Mouse (Mus musculus): ENCODE data around the gene Frem1. TPM values are rescaled to one million over a fixed set of nuclear protein-coding genes. Genes with fewer than 3 reads are reported as not detected.

Frem1 gene
- polyA plus RNA-seq, 1 experiment from 2014 or later: 16.0 TPM

GRCm38 (mm10) chr4:83014538-83014937 is 37.6 kb downstream of the Frem1 start:
- no peak overlapping the region for H3K4me2 ChIP-seq (ENCODE audit: low read depth, low read length)
- H3K27ac ChIP-seq (replicated peaks; ENCODE audit: low read depth, low read length): no peak overlapping the region
- peaks cover 28% of the 10 kb centered on the region for H3K36me3 ChIP-seq (ENCODE audit: control insufficient read depth, insufficient read depth, low read length)
- H3K27me3 ChIP-seq (replicated peaks; ENCODE audit: control insufficient read depth, insufficient read depth, low read length): no peaks in the 10 kb centered on the region
- H3K9me3 ChIP-seq (ENCODE audit: control insufficient read depth, low read length): no peaks in the 10 kb centered on the region
- no peak overlapping the region for H3K9ac ChIP-seq (ENCODE audit: low read depth, low read length)
- ATAC-seq (ENCODE audit: low read depth) (no peak), DNase-seq (ENCODE audit: low spot score) (no peak)
- 67% methylated on average over 2 of the region's 2 CpGs for WGBS
- H3K4me3 ChIP-seq (ENCODE audit: low read depth, low read length): no peak overlapping the region
- H3K4me1 ChIP-seq (ENCODE audit: control insufficient read depth, insufficient read depth, low read length): no peaks in the 10 kb centered on the region

- H3K27ac ChIP-seq (replicated peaks; ENCODE audit: low read depth, low read length): no peak overlapping the region
- H3K4me1 ChIP-seq (ENCODE audit: control insufficient read depth, insufficient read depth, low read length): no peaks in the 10 kb centered on the region
- peaks cover 38% of the 10 kb centered on the region for H3K36me3 ChIP-seq (ENCODE audit: control insufficient read depth, insufficient read depth, low read length)
- no peak for DNase-seq (ENCODE audit: low spot score)
- no peak overlapping the region for H3K9ac ChIP-seq (ENCODE audit: low read depth, low read length)
- no peaks in the 10 kb centered on the region for H3K27me3 ChIP-seq (replicated peaks; ENCODE audit: control insufficient read depth, insufficient read depth, low read length)
- ATAC-seq (ENCODE audit: low read depth): no peak
- H3K4me3 ChIP-seq (ENCODE audit: low read depth, low read length): no peak overlapping the region
- H3K4me2 ChIP-seq (ENCODE audit: low read depth, low read length): no peak overlapping the region
- 88% methylated on average over 5 of the region's 5 CpGs for WGBS
- no peaks in the 10 kb centered on the region for H3K9me3 ChIP-seq (ENCODE audit: control insufficient read depth, low read length)
These were observed 48.1 kb downstream of the Frem1 start for GRCm38 (mm10) chr4:83004086-83004485.

DNA sequence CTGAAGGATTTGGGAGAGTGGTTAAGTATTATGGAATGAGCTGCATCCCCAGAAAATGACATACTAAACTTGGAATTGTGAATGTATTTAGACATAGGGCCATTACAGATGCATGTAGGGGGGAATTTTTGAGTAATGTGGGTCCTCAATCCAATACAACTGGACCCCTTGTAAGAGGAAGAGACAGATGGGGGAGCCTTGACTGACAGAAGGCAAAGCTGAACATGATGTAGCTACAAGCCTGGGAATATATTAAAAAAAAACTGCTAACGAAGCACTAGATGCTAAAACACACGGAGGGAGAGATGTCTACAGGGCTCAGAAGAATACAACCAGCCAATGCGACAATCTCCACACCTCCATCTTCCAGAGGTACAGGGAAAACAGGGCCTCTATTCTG is 60.1 kb downstream of the Frem1 start:
- DNase-seq (ENCODE audit: low spot score) (no peak), ATAC-seq (ENCODE audit: low read depth) (no peak)
- Histone ChIP-seq H3K4me2 (ENCODE audit: low read depth, low read length) (no peak overlapping the region), H3K4me3 (ENCODE audit: low read depth, low read length) (no peak overlapping the region), H3K27ac (replicated peaks; ENCODE audit: low read depth, low read length) (no peak overlapping the region), H3K27me3 (replicated peaks; ENCODE audit: control insufficient read depth, insufficient read depth, low read length) (no peaks in the 10 kb centered on the region), H3K36me3 (ENCODE audit: control insufficient read depth, insufficient read depth, low read length) (peaks cover 20% of the 10 kb centered on the region), H3K9me3 (ENCODE audit: control insufficient read depth, low read length) (no peaks in the 10 kb centered on the region), H3K4me1 (ENCODE audit: control insufficient read depth, insufficient read depth, low read length) (no peaks in the 10 kb centered on the region), H3K9ac (ENCODE audit: low read depth, low read length) (no peak overlapping the region)
- WGBS: 91% methylated on average over 3 of the region's 3 CpGs

DNA sequence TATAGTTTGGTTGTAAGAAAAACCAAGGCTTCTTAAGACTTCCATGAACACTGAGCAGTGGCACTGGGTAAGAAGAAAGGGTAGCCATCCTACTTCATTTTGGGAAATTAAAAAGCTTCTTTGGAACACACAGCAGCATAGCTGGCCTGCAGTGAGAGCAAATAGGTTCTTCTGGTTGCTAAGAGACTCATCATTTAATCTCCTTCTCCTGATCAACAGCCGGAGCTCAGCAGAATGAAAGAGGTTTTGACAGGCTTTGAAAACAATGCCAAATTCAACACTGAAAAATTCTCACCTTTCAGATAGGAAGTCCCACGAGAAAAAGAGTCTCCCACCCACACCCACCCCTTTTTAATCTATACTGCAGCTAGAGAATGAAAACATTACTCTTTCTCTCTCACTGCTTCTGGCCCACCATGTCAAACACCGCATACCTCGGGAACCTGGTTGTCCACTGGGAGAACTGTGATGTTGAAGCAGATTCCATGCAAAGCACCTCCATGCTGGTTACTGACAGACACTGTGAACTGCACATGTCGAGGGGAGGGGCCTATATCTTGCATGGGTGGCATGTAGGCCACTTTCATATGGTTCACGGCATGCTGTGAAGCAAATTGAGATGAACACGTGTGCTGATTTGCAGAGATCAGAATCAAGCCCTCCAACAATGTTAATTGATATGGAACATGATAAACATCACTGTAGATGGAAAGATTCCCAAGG is 61.0 kb downstream of the Frem1 start:
- WGBS: 68% methylated on average over 7 of the region's 7 CpGs
- H3K27ac ChIP-seq (replicated peaks; ENCODE audit: low read depth, low read length): no peak overlapping the region
- no peaks in the 10 kb centered on the region for H3K9me3 ChIP-seq (ENCODE audit: control insufficient read depth, low read length)
- H3K4me2 ChIP-seq (ENCODE audit: low read depth, low read length): no peak overlapping the region
- ATAC-seq (ENCODE audit: low read depth): no peak
- no peak for DNase-seq (ENCODE audit: low spot score)
- H3K36me3 ChIP-seq (ENCODE audit: control insufficient read depth, insufficient read depth, low read length): peaks cover 23% of the 10 kb centered on the region
- H3K4me1 ChIP-seq (ENCODE audit: control insufficient read depth, insufficient read depth, low read length): no peaks in the 10 kb centered on the region
- no peak overlapping the region for H3K4me3 ChIP-seq (ENCODE audit: low read depth, low read length)
- no peaks in the 10 kb centered on the region for H3K27me3 ChIP-seq (replicated peaks; ENCODE audit: control insufficient read depth, insufficient read depth, low read length)
- no peak overlapping the region for H3K9ac ChIP-seq (ENCODE audit: low read depth, low read length)

DNA sequence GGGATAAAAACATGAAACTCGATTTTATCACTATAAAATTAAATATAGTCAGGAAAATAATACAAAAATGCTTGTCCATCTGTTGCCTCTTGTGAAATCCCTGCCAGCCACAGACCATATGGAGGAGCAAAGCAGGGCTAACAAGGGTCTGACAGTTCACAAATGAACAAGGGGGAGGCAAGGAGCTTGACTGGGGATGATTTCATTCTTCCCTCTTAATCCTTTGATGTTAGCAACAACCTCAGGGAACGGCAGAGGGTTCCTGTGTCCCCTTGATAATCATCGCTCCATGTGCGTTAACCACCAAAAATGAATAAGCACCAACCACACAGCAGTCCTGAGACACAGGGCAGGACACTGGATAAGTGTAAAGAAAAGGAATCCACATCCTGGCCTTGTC is 79.8 kb downstream of the Frem1 start:
- H3K9ac ChIP-seq (ENCODE audit: low read depth, low read length): no peak overlapping the region
- peaks cover 30% of the 10 kb centered on the region; the same call in 1 of the 2 replicates for H3K36me3 ChIP-seq (ENCODE audit: control insufficient read depth, insufficient read depth, low read length)
- no peaks in the 10 kb centered on the region for H3K4me1 ChIP-seq (ENCODE audit: control insufficient read depth, insufficient read depth, low read length)
- no peaks in the 10 kb centered on the region for H3K9me3 ChIP-seq (ENCODE audit: control insufficient read depth, low read length)
- H3K27me3 ChIP-seq (replicated peaks; ENCODE audit: control insufficient read depth, insufficient read depth, low read length): no peaks in the 10 kb centered on the region
- no peak overlapping the region for H3K27ac ChIP-seq (replicated peaks; ENCODE audit: low read depth, low read length)
- WGBS: 63% methylated on average over 4 of the region's 4 CpGs
- H3K4me2 ChIP-seq (ENCODE audit: low read depth, low read length): no peak overlapping the region
- no peak for ATAC-seq (ENCODE audit: low read depth)
- DNase-seq (ENCODE audit: low spot score): no peak
- no peak overlapping the region for H3K4me3 ChIP-seq (ENCODE audit: low read depth, low read length)

- no peak overlapping the region for H3K4me2 ChIP-seq (ENCODE audit: low read depth, low read length)
- H3K4me1 ChIP-seq (ENCODE audit: control insufficient read depth, insufficient read depth, low read length): no peaks in the 10 kb centered on the region
- H3K27me3 ChIP-seq (replicated peaks; ENCODE audit: control insufficient read depth, insufficient read depth, low read length): no peaks in the 10 kb centered on the region
- no peak overlapping the region for H3K27ac ChIP-seq (replicated peaks; ENCODE audit: low read depth, low read length)
- no peak overlapping the region for H3K9ac ChIP-seq (ENCODE audit: low read depth, low read length)
- H3K9me3 ChIP-seq (ENCODE audit: control insufficient read depth, low read length): no peaks in the 10 kb centered on the region
- no peak for DNase-seq (ENCODE audit: low spot score)
- no peak for ATAC-seq (ENCODE audit: low read depth)
- no peak overlapping the region for H3K4me3 ChIP-seq (ENCODE audit: low read depth, low read length)
- WGBS: 89% methylated on average over 12 of the region's 12 CpGs
- peaks cover 33% of the 10 kb centered on the region; the same call in 1 of the 2 replicates for H3K36me3 ChIP-seq (ENCODE audit: control insufficient read depth, insufficient read depth, low read length)
These were observed 81.1 kb downstream of the Frem1 start for GRCm38 (mm10) chr4:82970901-82971648.

DNA sequence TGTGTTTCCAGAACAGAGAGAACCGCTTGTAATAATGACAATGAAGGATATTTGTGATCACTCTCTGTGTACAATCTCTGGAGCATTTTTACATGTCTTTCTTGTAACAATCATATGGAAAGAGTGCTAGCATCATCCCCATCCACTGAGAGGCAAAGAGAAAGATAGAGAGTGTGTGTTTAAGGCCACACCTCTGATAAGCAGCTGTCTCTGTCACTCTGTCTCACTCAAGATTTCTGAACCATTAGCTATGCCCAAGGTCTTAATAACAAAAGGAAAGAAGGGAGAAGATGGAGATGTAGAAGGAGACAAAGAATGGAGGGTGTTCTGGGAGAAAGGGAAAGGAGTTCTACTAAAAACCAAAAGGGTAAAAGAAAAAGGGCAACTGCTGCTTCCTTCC is 91.1 kb downstream of the Frem1 start:
- no peak overlapping the region for H3K4me2 ChIP-seq (ENCODE audit: low read depth, low read length)
- 88% methylated on average over 1 of the region's 1 CpGs for WGBS
- H3K9ac ChIP-seq (ENCODE audit: low read depth, low read length): no peak overlapping the region
- no peaks in the 10 kb centered on the region for H3K27me3 ChIP-seq (replicated peaks; ENCODE audit: control insufficient read depth, insufficient read depth, low read length)
- H3K27ac ChIP-seq (replicated peaks; ENCODE audit: low read depth, low read length): no peak overlapping the region
- DNase-seq (ENCODE audit: low spot score) (no peak), ATAC-seq (ENCODE audit: low read depth) (no peak)
- no peaks in the 10 kb centered on the region for H3K4me1 ChIP-seq (ENCODE audit: control insufficient read depth, insufficient read depth, low read length)
- no peak overlapping the region for H3K4me3 ChIP-seq (ENCODE audit: low read depth, low read length)
- no peaks in the 10 kb centered on the region for H3K9me3 ChIP-seq (ENCODE audit: control insufficient read depth, low read length)
- H3K36me3 ChIP-seq (ENCODE audit: control insufficient read depth, insufficient read depth, low read length): peaks cover 25% of the 10 kb centered on the region

DNA sequence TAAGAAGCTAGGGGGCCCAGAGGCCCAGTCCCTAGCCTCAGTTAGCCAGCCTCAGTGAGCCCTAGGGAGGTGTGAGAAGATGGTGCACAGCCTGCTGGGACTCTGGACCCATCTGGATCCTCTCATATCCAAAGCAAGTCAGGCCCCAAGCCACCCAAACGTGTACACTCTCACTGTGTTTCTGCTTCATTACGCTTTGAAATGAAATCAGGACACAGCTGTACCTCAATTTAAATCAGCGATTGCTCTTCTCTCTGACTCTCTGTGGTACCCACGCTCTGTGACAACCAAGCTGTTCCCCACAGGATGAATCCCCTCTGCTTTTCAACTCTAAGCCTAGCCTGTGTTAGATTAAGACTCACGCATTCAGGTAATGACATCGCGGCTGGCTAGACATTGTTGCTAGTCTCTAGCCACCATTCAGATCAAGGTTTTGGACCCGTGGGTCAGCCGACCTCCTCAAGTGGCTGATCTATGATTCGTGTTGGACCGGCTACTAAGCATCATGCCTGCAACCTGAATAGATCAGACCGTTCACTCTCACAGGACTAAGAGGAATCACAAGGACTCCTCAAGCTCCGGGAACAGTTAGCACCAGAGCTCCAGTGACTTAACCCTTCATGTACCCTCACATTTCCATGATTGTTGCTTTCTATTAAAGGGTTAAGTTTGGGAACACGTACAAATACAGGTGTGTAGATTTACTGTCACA is 94.2 kb downstream of the Frem1 start:
- ATAC-seq (ENCODE audit: low read depth) (peak; percentile 90), DNase-seq (ENCODE audit: low spot score) (peak; percentile 15)
- H3K27ac ChIP-seq (replicated peaks; ENCODE audit: low read depth, low read length): no peak overlapping the region
- H3K4me1 ChIP-seq (ENCODE audit: control insufficient read depth, insufficient read depth, low read length): no peaks in the 10 kb centered on the region
- H3K4me3 ChIP-seq (ENCODE audit: low read depth, low read length): no peak overlapping the region
- no peak overlapping the region for H3K9ac ChIP-seq (ENCODE audit: low read depth, low read length)
- 73% methylated on average over 14 of the region's 14 CpGs for whole genome bisulfite sequencing
- no peak overlapping the region for H3K4me2 ChIP-seq (ENCODE audit: low read depth, low read length)
- H3K36me3 ChIP-seq (ENCODE audit: control insufficient read depth, insufficient read depth, low read length): peaks cover 32% of the 10 kb centered on the region
- no peaks in the 10 kb centered on the region for H3K9me3 ChIP-seq (ENCODE audit: control insufficient read depth, low read length)
- H3K27me3 ChIP-seq (replicated peaks; ENCODE audit: control insufficient read depth, insufficient read depth, low read length): no peaks in the 10 kb centered on the region
